Mouse (Mus musculus) midbrain, embryonic 13.5 days (tissue): Measurements from ENCODE around the gene S100a8. TPM values are rescaled to one million over a fixed set of nuclear protein-coding genes. Genes with fewer than 3 reads are reported as not detected.

Experiments
- ATAC-seq: fragments of 200-750 bp; cut with Nextera tagmentation; 2 replicates; pipeline ENCODE4 v1.8.0; 2017; ENCODE audit warnings: mild to moderate bottlenecking, moderate TSS enrichment, moderate library complexity
- H3K27ac ChIP-seq: fragments of 300-500 bp; sonication (generic); 2 replicates; pipeline ENCODE4 v1.5.1; 2015; ENCODE audit warnings: inconsistent platforms, mild to moderate bottlenecking, moderate library complexity
- H3K27me3 ChIP-seq: fragments of 300-500 bp; sonication (generic); 2 replicates; pipeline ENCODE4 v1.6.1; 2015; ENCODE audit warnings: mild to moderate bottlenecking, inconsistent platforms
- H3K36me3 ChIP-seq: fragments of 300-500 bp; sonication (generic); 2 replicates; pipeline ENCODE4 v1.6.1; 2015; ENCODE audit warnings: mild to moderate bottlenecking, inconsistent platforms
- H3K4me1 ChIP-seq: fragments of 300-500 bp; sonication (generic); replicated peaks from 2 replicates; pipeline ENCODE4 v1.6.1; 2015; ENCODE audit warnings: inconsistent platforms
- H3K4me2 ChIP-seq: fragments of 300-500 bp; sonication (generic); replicated peaks from 2 replicates; pipeline ENCODE4 v1.6.1; 2015; ENCODE audit warnings: moderate library complexity, mild to moderate bottlenecking, inconsistent platforms
- H3K4me3 ChIP-seq: fragments of 300-500 bp; sonication (generic); replicated peaks from 2 replicates; pipeline ENCODE4 v1.5.1; 2015; ENCODE audit warnings: mild to moderate bottlenecking, inconsistent platforms
- H3K9ac ChIP-seq: fragments of 300-500 bp; sonication (generic); replicated peaks from 2 replicates; pipeline ENCODE4 v1.6.1; 2015; ENCODE audit warnings: mild to moderate bottlenecking, inconsistent platforms
- H3K9me3 ChIP-seq: fragments of 300-500 bp; sonication (generic); 2 replicates; pipeline ENCODE4 v1.6.1; 2016; ENCODE audit warnings: mild to moderate bottlenecking, inconsistent platforms
- WGBS: fragments of 180-500 bp; shearing (Covaris S2); methylation state at CpG from one replicate; pipeline ENCODE4 v1.1.7; 2015; 5-methylcytosine and 5-hydroxymethylcytosine counted together
- polyA plus RNA-seq: library from polyadenylated mRNA; unstranded; fragments of >200 nt; fragmentation: Nextera tagmentation; extraction: Ambion mirVana; gene quantifications from 2 replicates; pipeline ENCODE4 v1.2.1, GENCODE M21; 2015

S100a8 gene
- polyA plus RNA-seq, 1 experiment from 2014 or later, result 2.8 TPM

DNA sequence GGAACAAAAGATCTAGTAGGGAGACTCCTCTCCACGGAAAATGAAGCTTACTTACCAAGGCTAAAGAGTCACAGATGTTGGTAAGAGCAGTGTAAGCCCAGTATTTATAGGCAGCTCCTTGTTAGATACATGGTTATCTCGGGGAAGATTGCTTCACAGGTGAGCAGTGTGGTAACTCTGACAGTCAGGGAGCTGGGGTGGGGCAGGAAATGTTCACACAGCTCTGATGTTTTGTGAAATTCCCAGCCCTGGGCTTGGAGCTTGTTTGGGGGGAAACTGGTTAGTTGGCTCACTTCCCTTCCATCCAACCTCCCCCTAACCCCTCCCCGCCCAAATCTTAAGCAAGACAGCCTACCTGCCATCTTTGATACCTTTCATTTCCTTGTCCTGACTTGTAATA, 26.8 kb downstream of the S100a8 start, which contains the start of gene S100a9:
Gene S100a9, minus strand, starts transcription at position 109 of the 400 bp plus-strand sequence.
- no peaks in the 10 kb centered on the region for H3K9me3 ChIP-seq
- H3K9ac ChIP-seq, result no peak within 1 kb of the TSS
- WGBS, result 69% methylated on average over 3 of the region's 3 CpGs
- H3K36me3 ChIP-seq, result no peaks in the 10 kb centered on the region
- no peak for ATAC-seq
- H3K4me1 ChIP-seq, result no peaks in the 10 kb centered on the region
- no peak within 1 kb of the TSS for H3K27ac ChIP-seq
- no peaks in the 10 kb centered on the region for H3K27me3 ChIP-seq
- no peak within 1 kb of the TSS for H3K4me3 ChIP-seq
- no peak within 1 kb of the TSS for H3K4me2 ChIP-seq

DNA sequence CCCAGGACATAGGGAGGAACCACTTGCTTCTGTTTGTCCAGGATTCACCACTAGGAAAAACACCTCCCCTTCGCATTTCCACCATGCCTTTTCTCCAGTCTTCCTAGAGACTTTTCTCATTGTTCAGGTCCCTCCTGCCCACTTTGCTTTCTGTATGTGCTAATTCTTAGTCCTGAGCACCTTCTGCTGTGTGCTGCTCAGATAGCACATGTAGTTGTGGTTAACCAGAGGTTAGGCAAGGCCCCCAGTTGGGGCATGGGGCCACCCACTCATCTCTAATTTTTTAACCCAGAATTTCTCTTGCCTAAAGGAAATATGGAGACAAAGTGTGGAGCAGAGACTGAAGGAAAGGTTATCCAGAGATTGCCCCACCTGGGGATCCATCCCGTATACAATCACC, 33.5 kb downstream of the S100a8 start:
- Histone ChIP-seq H3K27me3 (no peaks in the 10 kb centered on the region), H3K27ac (no peak overlapping the region), H3K4me1 (no peaks in the 10 kb centered on the region), H3K4me2 (no peak overlapping the region), H3K36me3 (no peaks in the 10 kb centered on the region), H3K4me3 (no peak overlapping the region), H3K9ac (no peak overlapping the region), H3K9me3 (no peaks in the 10 kb centered on the region)
- 88% methylated on average over 2 of the region's 2 CpGs for WGBS
- no peak for ATAC-seq

DNA sequence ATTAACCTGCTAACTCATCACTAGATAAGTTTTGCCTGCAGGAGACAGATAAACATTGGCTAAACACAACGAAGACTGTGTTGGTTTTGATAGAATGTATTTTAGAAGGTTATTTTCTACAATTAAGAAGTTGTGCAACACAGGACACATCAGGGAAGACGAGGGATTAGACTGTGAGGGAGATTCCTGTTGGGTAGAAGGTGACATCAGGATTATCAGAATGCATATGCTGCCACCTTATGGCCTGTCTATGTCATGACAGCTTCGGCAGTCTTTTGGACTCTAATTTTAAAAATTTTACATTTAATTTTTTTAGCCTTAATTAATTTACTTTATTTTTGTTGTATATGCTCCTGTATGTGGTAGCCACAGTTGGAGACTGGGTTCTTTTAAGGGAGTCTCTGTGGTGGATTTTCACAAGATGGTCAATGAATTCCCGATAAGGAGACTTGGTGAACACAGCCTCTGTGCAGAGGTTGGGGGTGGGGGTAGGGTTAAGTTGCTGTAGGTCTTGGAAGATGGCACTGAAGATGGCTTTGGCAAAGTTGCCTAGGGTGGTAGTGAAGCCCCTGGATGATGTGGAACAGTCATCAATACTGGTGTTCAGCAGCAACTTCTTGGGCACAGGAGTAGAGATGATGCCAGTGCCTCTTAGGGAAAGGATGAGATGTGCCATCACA, 39.9 kb downstream of the S100a8 start:
- H3K9me3 ChIP-seq, result no peaks in the 10 kb centered on the region
- 26% methylated on average over 4 of the region's 4 CpGs for WGBS
- H3K9ac ChIP-seq, result no peak overlapping the region
- peak; percentile 58; the same call in 1 of the 2 replicates for ATAC-seq
- H3K27me3 ChIP-seq, result no peaks in the 10 kb centered on the region
- no peaks in the 10 kb centered on the region for H3K36me3 ChIP-seq
- H3K4me1 ChIP-seq, result no peaks in the 10 kb centered on the region
- H3K27ac ChIP-seq, result no peak overlapping the region
- no peak overlapping the region for H3K4me3 ChIP-seq
- H3K4me2 ChIP-seq, result no peak overlapping the region

DNA sequence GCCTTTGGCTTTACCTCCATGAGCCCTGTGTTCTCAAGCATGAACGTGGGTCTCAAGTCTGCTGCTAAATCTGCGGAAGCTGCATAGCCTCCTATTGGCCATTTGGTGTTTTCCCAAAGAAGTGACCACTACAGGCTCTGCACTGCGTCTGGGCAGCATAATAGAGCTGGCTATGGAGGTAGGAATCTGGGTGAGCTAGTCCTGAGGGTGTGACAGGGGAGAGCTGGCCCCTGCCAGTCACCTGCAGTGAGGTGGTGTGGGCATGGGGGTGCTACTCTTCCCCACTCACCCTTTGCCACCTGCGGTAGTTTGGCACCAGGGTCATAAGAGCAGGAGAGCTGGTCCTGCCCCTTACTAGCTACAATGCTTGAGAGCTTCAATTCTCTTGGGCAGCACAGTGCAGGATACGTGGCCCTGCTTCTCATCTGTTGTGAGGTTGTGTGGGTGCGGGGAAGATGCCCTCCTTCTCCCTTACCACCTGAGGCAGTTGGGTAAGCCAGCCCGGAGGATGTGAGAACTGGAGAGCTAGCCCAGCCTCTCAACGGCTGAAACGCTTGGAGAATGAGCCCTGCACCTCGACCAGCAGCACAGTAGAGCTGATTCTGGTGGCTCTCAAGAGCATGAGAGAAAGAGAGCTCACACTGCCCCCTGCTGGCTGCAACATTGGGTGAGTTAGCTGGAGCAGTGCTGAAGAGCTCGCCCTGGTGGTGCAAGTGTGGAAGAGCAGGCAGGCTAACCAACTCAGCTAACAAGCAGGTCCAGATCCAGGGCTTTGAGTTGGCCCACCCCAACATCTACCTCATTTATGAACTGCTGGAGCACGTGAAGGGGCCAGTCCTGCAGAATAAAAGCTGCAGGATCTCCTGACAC, 41.0 kb downstream of the S100a8 start:
- peak; percentile 58 for ATAC-seq
- H3K4me2 ChIP-seq, result no peak overlapping the region
- no peaks in the 10 kb centered on the region for H3K4me1 ChIP-seq
- no peaks in the 10 kb centered on the region for H3K36me3 ChIP-seq
- H3K27me3 ChIP-seq, result no peaks in the 10 kb centered on the region
- no peak overlapping the region for H3K4me3 ChIP-seq
- WGBS, result 47% methylated on average over 12 of the region's 12 CpGs
- no peaks in the 10 kb centered on the region for H3K9me3 ChIP-seq
- no peak overlapping the region for H3K9ac ChIP-seq
- no peak overlapping the region for H3K27ac ChIP-seq

Other genes with a start within 250 kb of the S100a8 start
- 29.1 and 32.6 TPM in 2 replicates for gene Ints3, start 235.4 kb upstream of the S100a8 start, polyA plus RNA-seq
- gene Npr1, start 203.1 kb upstream of the S100a8 start, polyA plus RNA-seq, result 1.8 and 2.4 TPM in 2 replicates
- gene Ilf2, start 192.9 kb upstream of the S100a8 start, polyA plus RNA-seq, result 343 and 361 TPM in 2 replicates
- gene Snapin, start 177.9 kb upstream of the S100a8 start, polyA plus RNA-seq, result 87.9 and 89.1 TPM in 2 replicates
- gene Chtop, start 159.5 kb upstream of the S100a8 start, polyA plus RNA-seq, result 205 and 212 TPM in 2 replicates
- 4.7 and 6.9 TPM in 2 replicates for gene S100a1, start 154.6 kb upstream of the S100a8 start, polyA plus RNA-seq
- 7.7 and 9.9 TPM in 2 replicates for gene S100a13, start 154.5 kb upstream of the S100a8 start, polyA plus RNA-seq
- not detected in 2 replicates for gene S100a14, start 142.1 kb upstream of the S100a8 start, polyA plus RNA-seq
- gene S100a16, start 131.7 kb upstream of the S100a8 start, polyA plus RNA-seq, result 33.7 and 39.5 TPM in 2 replicates
- gene S100a3, start 108.4 kb upstream of the S100a8 start, polyA plus RNA-seq, result not detected in 2 replicates
- not detected in 2 replicates for gene S100a2, start 78.7 kb upstream of the S100a8 start, polyA plus RNA-seq
- gene Gm42674, start 67.1 kb upstream of the S100a8 start, polyA plus RNA-seq, result not detected in 2 replicates
- gene S100a4, start 65.2 kb upstream of the S100a8 start, polyA plus RNA-seq, result 0.83 and 1.1 TPM in 2 replicates
- gene S100a5, start 60.5 kb upstream of the S100a8 start, polyA plus RNA-seq, result not detected in 2 replicates
- 19.7 and 25.0 TPM in 2 replicates for gene S100a6, start 56.1 kb upstream of the S100a8 start, polyA plus RNA-seq
- gene S100a7a, start 15.0 kb upstream of the S100a8 start, polyA plus RNA-seq, result not detected in 2 replicates
- gene S100a9, start 26.7 kb downstream of the S100a8 start, polyA plus RNA-seq, result 2.4 and 2.7 TPM in 2 replicates
- gene Pglyrp4, start 57.9 kb downstream of the S100a8 start, polyA plus RNA-seq, result not detected in 2 replicates
- gene Gm5849, start 108.9 kb downstream of the S100a8 start, polyA plus RNA-seq, result not detected in 2 replicates